Mouse (Mus musculus) midbrain, embryonic 14.5 days (tissue): ENCODE results near the gene Aebp1. TPM values are rescaled to one million over a fixed set of nuclear protein-coding genes. Genes with fewer than 3 reads are reported as not detected.

Source experiments
- ATAC-seq: fragments of 200-750 bp; cut with Nextera tagmentation; 2 replicates; pipeline ENCODE4 v1.8.0; 2017; ENCODE audit warnings: moderate number of reproducible peaks, moderate library complexity; ENCODE audit not compliant: low FRiP score, low TSS enrichment
- DNase-seq: peaks from one replicate; pipeline ENCODE4 v3.0.0-alpha.2; 2015
- H3K27ac ChIP-seq: fragments of 300-500 bp; sonication (generic); replicated peaks from 2 replicates; pipeline ENCODE4 v1.5.1; 2014; ENCODE audit warnings: mild to moderate bottlenecking, low read depth, low read length, moderate library complexity
- H3K27me3 ChIP-seq: fragments of 300-500 bp; sonication (generic); 2 replicates; pipeline ENCODE4 v1.6.1; 2014; ENCODE audit warnings: low read length, control low read depth, mixed read lengths; ENCODE audit not compliant: control insufficient read depth, insufficient read depth
- H3K36me3 ChIP-seq: fragments of 300-500 bp; sonication (generic); 2 replicates; pipeline ENCODE4 v1.6.1; 2014; ENCODE audit warnings: low read length, control low read depth; ENCODE audit not compliant: control insufficient read depth, insufficient read depth
- H3K4me1 ChIP-seq: fragments of 300-500 bp; sonication (generic); 2 replicates; pipeline ENCODE4 v1.6.1; 2014; ENCODE audit warnings: mild to moderate bottlenecking, antibody characterized with exemption, low read length, control low read depth; ENCODE audit not compliant: control insufficient read depth, insufficient read depth
- H3K4me2 ChIP-seq: fragments of 300-500 bp; sonication (generic); 2 replicates; pipeline ENCODE4 v1.6.1; 2014; ENCODE audit warnings: mild to moderate bottlenecking, low read length, moderate library complexity
- H3K4me3 ChIP-seq: fragments of 300-500 bp; sonication (generic); replicated peaks from 2 replicates; pipeline ENCODE4 v1.5.1; 2014; ENCODE audit warnings: low read depth, low read length
- H3K9ac ChIP-seq: fragments of 300-500 bp; sonication (generic); replicated peaks from 2 replicates; pipeline ENCODE4 v1.6.1; 2014; ENCODE audit warnings: mild to moderate bottlenecking, low read length, moderate library complexity
- H3K9me3 ChIP-seq: fragments of 300-500 bp; sonication (generic); 2 replicates; pipeline ENCODE4 v1.6.1; 2016; ENCODE audit warnings: low read length, control low read depth, mixed read lengths; ENCODE audit not compliant: control insufficient read depth
- WGBS: fragments of 180-500 bp; shearing (Covaris S2); extraction: QIAGEN DNeasy Blood & Tissue Kit; methylation state at CpG from one replicate; pipeline ENCODE4 v1.1.7; 2014; 5-methylcytosine and 5-hydroxymethylcytosine counted together
- polyA plus RNA-seq: library from polyadenylated mRNA; unstranded; fragments of >200 nt; fragmentation: Nextera tagmentation; extraction: Ambion mirVana; gene quantifications from 2 replicates; pipeline ENCODE4 v1.2.1, GENCODE M21; 2014

Gene Aebp1
- polyA plus RNA-seq, 1 experiment from 2014 or later, result 8.5 TPM

DNA sequence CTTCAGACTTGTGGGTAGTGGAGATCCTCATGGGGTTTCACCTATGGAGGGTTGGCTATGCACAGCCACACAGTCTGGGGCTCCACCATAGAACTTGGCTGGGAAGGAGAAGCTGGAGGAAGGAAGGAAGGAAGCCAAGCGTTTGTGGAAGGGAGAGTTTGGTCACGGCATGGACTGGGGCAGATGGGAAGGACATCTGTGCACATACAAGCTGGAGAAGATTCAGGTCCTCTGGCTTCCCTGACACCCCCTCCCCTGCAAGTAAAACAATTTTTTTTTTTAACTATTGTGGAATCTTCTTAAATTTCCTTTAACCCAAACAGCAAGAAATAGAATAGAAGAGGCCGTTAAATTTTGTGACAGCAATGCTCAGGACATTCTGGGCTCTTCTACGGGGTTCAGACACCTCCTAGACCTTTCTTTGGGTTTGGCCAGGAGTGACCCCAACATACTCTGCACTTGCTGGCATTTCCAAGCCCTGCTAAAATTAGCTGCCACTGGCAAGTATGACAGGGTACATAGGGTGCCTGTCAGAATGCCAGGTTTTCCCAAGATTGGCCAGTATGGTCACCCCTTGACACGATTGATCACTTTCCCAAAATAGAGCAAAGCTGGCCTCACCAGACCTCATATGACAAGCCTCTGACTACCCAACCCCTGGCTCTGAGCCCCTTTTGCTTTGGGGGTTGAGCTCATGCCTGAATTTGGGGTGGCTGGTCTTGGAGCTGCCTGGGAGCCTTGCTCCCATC is 53.9 kb downstream of the Aebp1 start:
- Histone ChIP-seq H3K4me2 (no peak overlapping the region), H3K9ac (no peak overlapping the region), H3K4me3 (no peak overlapping the region), H3K9me3 (no peaks in the 10 kb centered on the region), H3K4me1 (no peaks in the 10 kb centered on the region), H3K27me3 (no peaks in the 10 kb centered on the region), H3K36me3 (no peaks in the 10 kb centered on the region), H3K27ac (no peak overlapping the region)
- ATAC-seq (no peak), DNase-seq (no peak)
- 88% methylated on average over 5 of the region's 5 CpGs for WGBS

DNA sequence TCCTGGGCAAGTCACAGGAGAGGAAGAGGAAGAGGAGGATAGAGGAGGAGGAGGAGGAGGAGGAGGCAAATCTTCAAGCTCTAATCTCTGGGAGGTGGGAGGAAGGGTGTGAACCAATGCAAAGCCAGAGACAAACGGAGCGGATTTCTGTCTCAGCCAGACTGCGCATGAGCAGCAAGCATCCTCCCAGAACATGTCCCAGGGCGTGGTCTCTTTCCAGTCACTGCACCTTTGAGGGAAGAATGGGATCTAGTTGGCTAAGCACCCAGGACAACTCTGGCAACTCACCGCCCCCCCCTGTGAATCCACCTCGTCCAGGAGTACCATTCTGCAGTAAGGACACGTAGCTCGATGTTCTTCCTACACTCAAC is 54.4 kb downstream of the Aebp1 start:
- Histone ChIP-seq H3K9ac (no peak overlapping the region), H3K36me3 (no peaks in the 10 kb centered on the region), H3K9me3 (no peaks in the 10 kb centered on the region), H3K4me1 (no peaks in the 10 kb centered on the region), H3K27ac (no peak overlapping the region), H3K4me2 (no peak overlapping the region), H3K27me3 (no peaks in the 10 kb centered on the region), H3K4me3 (no peak overlapping the region)
- WGBS, result 68% methylated on average over 8 of the region's 8 CpGs
- DNase-seq (no peak), ATAC-seq (no peak)

GRCm38 (mm10) chr11:5918111-5918510 is 56.4 kb downstream of the Aebp1 start:
- Histone ChIP-seq H3K9ac (no peak overlapping the region), H3K4me3 (no peak overlapping the region), H3K27me3 (no peaks in the 10 kb centered on the region), H3K36me3 (no peaks in the 10 kb centered on the region), H3K4me1 (no peaks in the 10 kb centered on the region), H3K9me3 (no peaks in the 10 kb centered on the region), H3K4me2 (no peak overlapping the region), H3K27ac (no peak overlapping the region)
- WGBS, result 72% methylated on average over 2 of the region's 2 CpGs
- DNase-seq, result no peak
- ATAC-seq, result no peak

DNA sequence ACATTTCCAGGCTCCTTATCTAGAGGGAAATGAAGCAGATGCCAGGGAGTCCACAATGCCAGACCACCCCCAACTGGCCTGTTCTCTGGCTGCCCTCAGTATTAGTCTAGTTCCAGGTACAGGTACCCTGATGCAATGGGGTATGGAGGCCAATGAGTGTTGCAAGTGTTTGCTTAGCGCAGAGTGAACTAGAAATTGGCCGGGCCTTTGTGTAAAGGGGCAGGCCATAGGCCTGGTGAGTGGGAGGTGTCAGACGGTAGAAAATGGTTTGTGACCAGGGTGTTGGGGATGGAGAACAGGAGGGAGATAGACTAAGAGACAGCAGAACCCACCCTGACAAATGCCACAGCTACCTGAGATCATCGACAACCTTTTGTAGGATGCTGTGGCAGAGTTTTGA is 57.9 kb downstream of the Aebp1 start:
- H3K36me3 ChIP-seq, result no peaks in the 10 kb centered on the region
- ATAC-seq (no peak), DNase-seq (no peak)
- no peak overlapping the region for H3K4me2 ChIP-seq
- no peak overlapping the region for H3K27ac ChIP-seq
- no peaks in the 10 kb centered on the region for H3K4me1 ChIP-seq
- no peak overlapping the region for H3K9ac ChIP-seq
- 94% methylated on average over 4 of the region's 4 CpGs for WGBS
- no peaks in the 10 kb centered on the region for H3K9me3 ChIP-seq
- H3K4me3 ChIP-seq, result no peak overlapping the region
- H3K27me3 ChIP-seq, result no peaks in the 10 kb centered on the region

DNA sequence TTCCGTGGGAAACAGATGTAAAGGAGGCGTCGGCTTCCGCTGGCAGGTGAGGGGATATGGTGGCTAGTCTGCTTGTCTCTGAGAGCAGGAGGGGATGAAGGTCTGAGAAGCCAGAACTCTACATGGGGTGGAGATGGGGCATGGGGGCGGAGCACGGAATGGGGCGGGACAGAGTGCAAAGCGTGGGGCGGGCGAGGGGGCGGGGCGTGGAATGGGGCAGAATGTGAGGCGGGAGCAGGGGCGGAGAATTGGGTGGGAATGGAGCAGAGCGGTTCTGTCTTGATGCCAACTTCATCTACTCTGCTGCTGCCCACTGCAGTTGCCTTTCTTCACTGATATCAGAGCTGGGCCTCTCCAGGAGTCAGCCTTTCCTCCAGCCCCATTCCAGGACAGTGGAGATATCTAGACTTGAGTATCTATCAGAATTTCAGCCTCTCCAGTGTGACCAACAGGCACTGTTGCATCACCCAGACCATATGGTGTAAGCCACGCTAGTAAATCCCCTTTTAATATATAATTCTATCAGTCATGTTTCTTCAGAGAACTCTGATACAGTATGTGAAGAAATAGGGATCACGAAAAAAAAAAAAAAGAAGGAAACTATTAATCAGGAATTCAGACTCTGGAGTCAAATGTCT is 58.7 kb downstream of the Aebp1 start:
- DNase-seq (no peak), ATAC-seq (no peak)
- Histone ChIP-seq H3K27me3 (no peaks in the 10 kb centered on the region), H3K9me3 (no peaks in the 10 kb centered on the region), H3K36me3 (no peaks in the 10 kb centered on the region), H3K4me1 (no peaks in the 10 kb centered on the region), H3K4me2 (no peak overlapping the region), H3K4me3 (no peak overlapping the region), H3K27ac (no peak overlapping the region), H3K9ac (no peak overlapping the region)
- WGBS, result 33% methylated on average over 17 of the region's 17 CpGs

Other genes with a start within 250 kb of the Aebp1 start
- gene Mrps24, start 146.3 kb upstream of the Aebp1 start, polyA plus RNA-seq, result 180 and 218 TPM in 2 replicates
- 21.5 and 23.9 TPM in 2 replicates for gene Urgcp, start 99.6 kb upstream of the Aebp1 start, polyA plus RNA-seq
- gene Dbnl, start 73.5 kb upstream of the Aebp1 start, polyA plus RNA-seq, result 145 and 148 TPM in 2 replicates
- gene Pgam2, start 58.2 kb upstream of the Aebp1 start, polyA plus RNA-seq, result 2.1 and 2.3 TPM in 2 replicates
- gene Polm, start 23.9 kb upstream of the Aebp1 start, polyA plus RNA-seq, result 4.9 and 5.2 TPM in 2 replicates
- gene Pold2, start 16.3 kb downstream of the Aebp1 start, polyA plus RNA-seq, result 42.5 and 46.6 TPM in 2 replicates
- gene Myl7, start 36.8 kb downstream of the Aebp1 start, polyA plus RNA-seq, result not detected in 2 replicates
- gene Gck, start 88.1 kb downstream of the Aebp1 start, polyA plus RNA-seq, result 5.9 and 9.8 TPM in 2 replicates
- 40.5 and 57.6 TPM in 2 replicates for gene Ykt6, start 93.7 kb downstream of the Aebp1 start, polyA plus RNA-seq
- gene Camk2b, start 204.4 kb downstream of the Aebp1 start, polyA plus RNA-seq, result 85.6 and 124 TPM in 2 replicates